Mouse (Mus musculus) CH12.LX (cell line): ENCODE measurements around the gene Ociad2. TPM values are rescaled to one million over a fixed set of nuclear protein-coding genes. Genes with fewer than 3 reads are reported as not detected.
A peak's percentile ranks its signal among the peaks of the same experiment; 100 is the strongest.

Source experiments
- DNase-seq: peaks from one replicate; pipeline ENCODE4 v3.0.0-alpha.2; 2013; ENCODE audit errors: extremely low read depth
- H3K27ac ChIP-seq: 2 replicates; pipeline ENCODE4 v1.5.1; 2012; ENCODE audit warnings: low read depth, mild to moderate bottlenecking, control low read depth, moderate library complexity; ENCODE audit not compliant: insufficient read depth
- H3K27me3 ChIP-seq: replicated peaks from 2 replicates; pipeline ENCODE3; 2012; ENCODE audit warnings: inconsistent platforms
- H3K36me3 ChIP-seq, 2 experiments: replicated peaks in 1 of 2; 2 replicates each; pipeline versions ENCODE3 to v1.6.1; 2012; ENCODE audit warnings: inconsistent platforms in 1 of 2, low read length in 1 of 2, mild to moderate bottlenecking in 1 of 2, mixed read lengths in 1 of 2, moderate library complexity in 1 of 2; ENCODE audit not compliant: control insufficient read depth in 1 of 2, insufficient read depth in 1 of 2
- H3K4me1 ChIP-seq, 2 experiments: 2 replicates each; pipeline ENCODE4 v1.6.1; 2012; ENCODE audit warnings: inconsistent platforms in 1 of 2, moderate library complexity in 1 of 2; ENCODE audit not compliant: insufficient read depth in 2 of 2, control insufficient read depth in 1 of 2
- H3K4me2 ChIP-seq: 2 replicates; pipeline ENCODE4 v1.6.1; 2012; ENCODE audit warnings: low read depth, mild to moderate bottlenecking, control low read depth; ENCODE audit not compliant: poor library complexity, insufficient read depth, severe bottlenecking
- H3K4me3 ChIP-seq, 3 experiments: fragments of 150-350 bp in 1 of 3; sonication (generic) in 1 of 3; replicated peaks in 1 of 3; 2 replicates each; pipeline versions ENCODE3 to v1.5.1; 2011 to 2012; ENCODE audit warnings: low read depth in 2 of 3, low read length in 2 of 3, mild to moderate bottlenecking in 2 of 3, moderate library complexity in 2 of 3, control low read depth in 1 of 3, improper control_type of control experiment in 1 of 3, inconsistent platforms in 1 of 3, mixed read lengths in 1 of 3; ENCODE audit not compliant: poor library complexity in 1 of 3
- H3K79me2 ChIP-seq: replicated peaks from 2 replicates; pipeline ENCODE4 v1.6.1; 2012; ENCODE audit warnings: mild to moderate bottlenecking, moderate library complexity; ENCODE audit not compliant: control insufficient read depth, poor library complexity, insufficient read depth, severe bottlenecking; ENCODE audit errors: extremely low read depth
- H3K9ac ChIP-seq: 2 replicates; pipeline ENCODE4 v1.6.1; 2012; ENCODE audit warnings: low read depth, mild to moderate bottlenecking, control low read depth, moderate library complexity; ENCODE audit not compliant: insufficient read depth
- H3K9me3 ChIP-seq: replicated peaks from 2 replicates; pipeline ENCODE3; 2012; ENCODE audit warnings: low read length, inconsistent platforms, mixed read lengths
- BHLHE40 ChIP-seq: IDR thresholded peaks from 2 replicates; pipeline ENCODE4 v1.6.1; 2011; ENCODE audit warnings: mild to moderate bottlenecking, low read depth, low read length, improper control_type of control experiment
- CHD2 ChIP-seq: IDR thresholded peaks from 2 replicates; pipeline ENCODE4 v1.6.1; 2011; ENCODE audit warnings: low read length, improper control_type of control experiment
- CTCF ChIP-seq, 2 experiments: IDR thresholded peaks in 1 of 2; conservative IDR thresholded peaks in 1 of 2; 2 replicates each; pipeline ENCODE4 v1.5.1; 2011 to 2012; ENCODE audit warnings: low read depth in 2 of 2, low read length in 2 of 2, improper control_type of control experiment in 1 of 2, inconsistent platforms in 1 of 2, mild to moderate bottlenecking in 1 of 2, moderate library complexity in 1 of 2
- EP300 ChIP-seq: IDR thresholded peaks from 2 replicates; pipeline ENCODE4 v1.6.1; 2011; ENCODE audit warnings: low read length, improper control_type of control experiment
- GABPA ChIP-seq: IDR thresholded peaks from 2 replicates; pipeline ENCODE4 v1.6.1; 2012; ENCODE audit warnings: low read depth, low read length, improper control_type of control experiment, inconsistent platforms; ENCODE audit not compliant: insufficient replicate concordance
- HCFC1 ChIP-seq: IDR thresholded peaks from 2 replicates; pipeline ENCODE4 v1.6.1; 2012; ENCODE audit warnings: low read depth, mild to moderate bottlenecking, inconsistent platforms, low read length, improper control_type of control experiment
- IRF4 ChIP-seq: IDR thresholded peaks from 2 replicates; pipeline ENCODE4 v1.6.1; 2014; ENCODE audit warnings: low read depth, mild to moderate bottlenecking, inconsistent platforms, low read length, improper control_type of control experiment
- JUND ChIP-seq: conservative IDR thresholded peaks from 2 replicates; pipeline ENCODE4 v1.6.1; 2011; ENCODE audit warnings: low read depth, low read length, improper control_type of control experiment
- KAT2A ChIP-seq: IDR thresholded peaks from 2 replicates; pipeline ENCODE4 v1.6.1; 2012; ENCODE audit warnings: low read length, improper control_type of control experiment, inconsistent platforms; ENCODE audit not compliant: insufficient replicate concordance
- MAFK ChIP-seq: IDR thresholded peaks from 2 replicates; pipeline ENCODE4 v1.6.1; 2011; ENCODE audit warnings: low read length, improper control_type of control experiment; ENCODE audit not compliant: insufficient replicate concordance
- MAX ChIP-seq: IDR thresholded peaks from 2 replicates; pipeline ENCODE4 v1.6.1; 2011; ENCODE audit warnings: low read length, improper control_type of control experiment
- MAZ ChIP-seq: IDR thresholded peaks from 2 replicates; pipeline ENCODE4 v1.6.1; 2012; ENCODE audit warnings: low read depth, mild to moderate bottlenecking, inconsistent platforms, low read length, improper control_type of control experiment, moderate library complexity
- NELFE ChIP-seq: IDR thresholded peaks from 2 replicates; pipeline ENCODE4 v1.6.1; 2011; ENCODE audit warnings: low read depth, low read length, improper control_type of control experiment
- PAX5 ChIP-seq: IDR thresholded peaks from 2 replicates; pipeline ENCODE4 v1.6.1; 2012; ENCODE audit warnings: low read length, inconsistent platforms, mixed read lengths
- POLR2AphosphoS2 ChIP-seq: IDR thresholded peaks from 2 replicates; pipeline ENCODE4 v1.6.1; 2011; ENCODE audit warnings: low read depth, low read length, improper control_type of control experiment
- RAD21 ChIP-seq: IDR thresholded peaks from 2 replicates; pipeline ENCODE4 v1.6.1; 2011; ENCODE audit warnings: low read depth, mild to moderate bottlenecking, low read length, improper control_type of control experiment, moderate library complexity
- SIN3A ChIP-seq: IDR thresholded peaks from 2 replicates; pipeline ENCODE4 v1.6.1; 2012; ENCODE audit warnings: low read length, improper control_type of control experiment, inconsistent platforms
- SMC3 ChIP-seq: IDR thresholded peaks from 2 replicates; pipeline ENCODE4 v1.6.1; 2011; ENCODE audit warnings: low read depth, low read length, improper control_type of control experiment
- TCF12 ChIP-seq: IDR thresholded peaks from 2 replicates; pipeline ENCODE4 v1.6.1; 2014; ENCODE audit warnings: low read depth, mild to moderate bottlenecking, inconsistent platforms, low read length, improper control_type of control experiment
- ZC3H11A ChIP-seq: IDR thresholded peaks from 2 replicates; pipeline ENCODE4 v1.6.1; 2012; ENCODE audit warnings: low read depth, mild to moderate bottlenecking, inconsistent platforms, low read length, improper control_type of control experiment
- dilution Hi-C: fragments of 300-500 bp; cut with MboI; formaldehyde crosslinking; loops from 2 replicates; pipeline ENCODE4 v1.14.3; 2020; ENCODE audit warnings: low sequenced_read_pairs; ENCODE audit not compliant: extremely low pct_unique_long_range_greater_than_20kb, extremely low pct_ligation_motif_present
- in situ Hi-C: fragments of 300-500 bp; cut with MboI; formaldehyde crosslinking; loops from 3 replicates; pipeline ENCODE4 v1.14.3; 2019; ENCODE audit warnings: low sequenced_read_pairs, low pct_ligation_motif_present, low pct_unique_long_range_greater_than_20kb, mixed read lengths
- polyA plus RNA-seq: library from polyadenylated mRNA; unstranded; fragments of >175 nt; gene quantifications from 2 replicates; pipeline ENCODE4 v1.2.1, GENCODE M21; 2012; ENCODE audit warnings: low read depth; ENCODE audit not compliant: insufficient read length
- total RNA-seq, 2 experiments: library from RNA; depleted of rRNA; stranded (reverse); fragments of 300-350 nt in 1 of 2; fragments of >200 nt in 1 of 2; gene quantifications; 2 replicates each; pipeline ENCODE4 v1.2.3; 2012 to 2014

The Ociad2 gene
- total and polyA plus RNA-seq, 3 experiments = 2.3 to 5.3 (median 4.4) TPM

DNA sequence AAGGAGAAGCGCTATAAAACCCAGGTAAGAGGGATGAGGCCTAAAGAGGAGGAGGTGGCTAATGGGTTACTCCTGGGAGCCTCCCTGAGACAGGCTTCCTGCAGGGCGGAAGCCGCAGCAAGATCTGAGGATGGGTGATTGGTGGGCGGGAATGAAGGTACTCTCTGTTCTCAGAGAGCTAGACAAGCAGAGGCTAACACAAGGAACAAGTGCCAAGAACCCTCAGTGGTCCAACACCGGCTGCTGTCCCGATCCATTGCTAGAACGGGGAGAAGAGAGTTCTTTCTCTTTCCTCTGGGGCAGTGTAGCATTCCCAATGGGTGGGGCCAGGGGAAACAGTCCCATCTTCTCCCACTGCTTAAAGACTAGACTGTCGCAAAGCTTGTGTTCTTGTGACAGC is 40.0 kb upstream of the Ociad2 start:
- Histone ChIP-seq H3K27me3 (no peaks in the 10 kb centered on the region), H3K79me2 (no peaks in the 10 kb centered on the region), H3K36me3 (no peaks in the 10 kb centered on the region), H3K4me1 (peaks cover 8 to 31% of the 10 kb centered on the region in 2 experiments), H3K27ac (no peak overlapping the region), H3K9ac (no peak overlapping the region), H3K4me2 (no peak overlapping the region), H3K4me3 (no peak overlapping the region), H3K9me3 (no peaks in the 10 kb centered on the region)
- dilution Hi-C loops = no loop called here
- no peak for DNase-seq
- TF ChIP-seq MAFK (no peak), PAX5 (no peak), KAT2A (no peak), CHD2 (no peak), GABPA (no peak), SIN3A (no peak), POLR2AphosphoS2 (no peak), JUND (no peak), EP300 (no peak), MAX (no peak), HCFC1 (no peak), TCF12 (no peak), SMC3 (no peak), IRF4 (no peak), BHLHE40 (no peak)
- in situ Hi-C loops = loop anchor here (5.0 kb wide), 2 partner anchors 244 to 399 kb away; no protein-coding TSS in a partner anchor

DNA sequence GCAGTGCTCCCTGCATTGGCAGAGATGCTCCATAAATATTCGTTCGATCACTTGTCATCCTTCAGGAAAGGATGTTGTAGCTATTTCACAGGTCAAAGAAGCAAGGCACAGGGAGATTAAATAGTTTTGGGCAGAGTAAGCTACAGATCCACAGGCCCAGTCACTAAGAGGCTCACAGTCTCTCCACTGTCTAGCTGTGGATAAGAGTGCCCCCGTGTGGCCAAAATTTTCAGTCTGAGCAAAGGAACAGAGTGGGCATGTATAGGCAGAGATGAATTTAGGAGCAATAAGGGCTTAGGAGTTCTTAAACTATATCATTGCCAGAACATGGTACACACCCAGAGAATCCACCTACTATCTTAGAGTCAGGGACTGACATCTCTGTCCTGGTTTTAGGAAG is 39.1 kb upstream of the Ociad2 start:
- H3K9me3 ChIP-seq = no peaks in the 10 kb centered on the region
- dilution Hi-C loops = no loop called here
- H3K4me1 ChIP-seq = peaks cover 8 to 28% of the 10 kb centered on the region in 2 experiments
- no peaks in the 10 kb centered on the region for H3K27me3 ChIP-seq
- in situ Hi-C loops = loop anchor here (5.0 to 10.0 kb wide), 3 partner anchors 65 to 398 kb away; no protein-coding TSS in a partner anchor
- no peak overlapping the region for H3K9ac ChIP-seq
- peak; percentile 87 for DNase-seq
- H3K36me3 ChIP-seq = no peaks in the 10 kb centered on the region
- H3K27ac ChIP-seq = no peak overlapping the region
- peak; percentile 96 for TF ChIP-seq SMC3
- no peak for TF ChIP-seq GABPA
- TF ChIP-seq CTCF (conservative IDR thresholded peaks at IDR 0.05 in 1 of 2, IDR thresholded peaks at IDR 0.05 in 1 of 2; ENCODE audit: low read depth in 2 of 2, low read length in 2 of 2) = peak; percentile 53 to 92; a peak in 3 of 4 replicates
- TF ChIP-seq ZC3H11A = peak; percentile 76
- no peak for TF ChIP-seq CHD2
- TF ChIP-seq RAD21 = peak; percentile 95
- TF ChIP-seq NELFE = 0 out of 2 replicates have a peak, but pooled peaks have one; percentile 31
- no peak for TF ChIP-seq MAZ
- TF ChIP-seq, all 38 proteins: peak for 5
- Histone ChIP-seq H3K79me2 (no peaks in the 10 kb centered on the region), H3K4me2 (no peak overlapping the region), H3K4me3 (no peak overlapping the region)
